Mouse (Mus musculus): ENCODE results near the gene Mpp3. TPM values are rescaled to one million over a fixed set of nuclear protein-coding genes. Genes with fewer than 3 reads are reported as not detected.
A peak's percentile ranks its signal among the peaks of the same experiment; 100 is the strongest.

Mpp3 gene
- polyA plus RNA-seq, 1 experiment from 2014 or later: 0.66 TPM

DNA sequence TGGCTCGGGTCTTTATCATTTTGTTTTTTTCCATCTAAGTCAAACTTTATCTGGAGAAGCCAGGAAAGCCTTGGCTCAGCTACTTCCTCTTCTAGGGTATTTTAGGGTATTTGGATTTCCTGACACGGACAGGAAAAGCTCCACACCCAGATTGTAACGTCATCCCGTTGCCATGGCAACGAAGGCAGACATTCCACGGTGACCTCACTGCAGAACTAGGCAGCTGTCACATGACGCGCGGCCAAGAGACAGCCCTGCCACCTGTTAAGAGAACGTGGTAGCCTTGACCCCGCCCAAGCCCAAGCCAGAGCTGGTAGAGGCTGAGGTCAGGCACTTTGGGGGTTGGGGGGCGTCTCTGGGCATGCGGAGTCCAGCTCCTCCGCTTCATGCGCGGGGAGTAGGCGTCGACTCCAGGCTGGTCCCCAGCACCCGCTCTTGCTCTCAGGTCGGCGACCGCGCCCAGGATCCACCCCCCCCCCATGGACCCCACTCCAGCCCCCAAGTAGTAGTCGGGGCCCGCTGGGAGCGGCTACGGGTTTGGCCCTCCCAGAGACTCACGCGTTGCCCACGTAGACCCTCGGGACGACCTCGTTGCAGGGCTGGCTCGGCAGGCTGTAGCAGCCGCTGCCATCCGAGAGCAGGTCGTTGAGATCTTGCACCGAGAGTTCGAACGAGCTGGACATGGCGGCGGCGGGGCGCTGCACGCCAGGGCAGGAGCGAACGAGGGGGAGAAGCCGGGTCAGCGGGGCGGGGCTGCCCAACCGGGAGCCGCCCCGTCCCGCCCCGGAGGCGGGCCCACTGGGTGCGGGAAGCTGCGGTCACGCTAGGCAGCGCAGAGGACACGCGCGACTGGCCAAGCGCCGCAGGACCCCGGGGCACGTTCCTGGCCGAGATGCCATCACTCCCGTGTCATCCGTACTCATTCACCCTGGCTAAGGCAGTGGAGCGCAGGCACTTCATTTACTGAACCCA is 43.9 kb downstream of the Mpp3 start, which contains the start of gene Cfap97d1:
Gene Cfap97d1, plus strand, starts transcription at position 226 of the 972 bp plus-strand sequence.
- Histone ChIP-seq H3K27me3 (replicated peaks) (peaks cover 54% of the 10 kb centered on the region), H3K9me3 (replicated peaks) (no peaks in the 10 kb centered on the region), H3K4me3 (peak within 1 kb of the TSS; percentile 65), H3K4me1 (peaks cover 43% of the 10 kb centered on the region), H3K36me3 (peaks cover 12% of the 10 kb centered on the region; the same call in 1 of the 2 replicates), H3K4me2 (peak within 1 kb of the TSS; percentile 98), H3K9ac (peak within 1 kb of the TSS; percentile 75), H3K27ac (peak within 1 kb of the TSS; percentile 74)
- WGBS (ENCODE audit: insufficient replicate concordance): 1% methylated on average over 71 of the region's 71 CpGs
- ATAC-seq: peak; percentile 76

- peak overlapping the region; percentile 59 for H3K27ac ChIP-seq
- H3K4me1 ChIP-seq: peaks cover 43% of the 10 kb centered on the region
- WGBS (ENCODE audit: insufficient replicate concordance): 36% methylated on average over 10 of the region's 10 CpGs
- peak overlapping the region; percentile 98 for H3K4me2 ChIP-seq
- H3K9me3 ChIP-seq (replicated peaks): no peaks in the 10 kb centered on the region
- no peak overlapping the region for H3K9ac ChIP-seq
- peaks cover 12% of the 10 kb centered on the region; the same call in 1 of the 2 replicates for H3K36me3 ChIP-seq
- H3K27me3 ChIP-seq (replicated peaks): peaks cover 49% of the 10 kb centered on the region
- peak overlapping the region; percentile 65 for H3K4me3 ChIP-seq
- no peak for ATAC-seq
Measured at GRCm38 (mm10) chr11:101983431-101983921, 44.8 kb downstream of the Mpp3 start.

DNA sequence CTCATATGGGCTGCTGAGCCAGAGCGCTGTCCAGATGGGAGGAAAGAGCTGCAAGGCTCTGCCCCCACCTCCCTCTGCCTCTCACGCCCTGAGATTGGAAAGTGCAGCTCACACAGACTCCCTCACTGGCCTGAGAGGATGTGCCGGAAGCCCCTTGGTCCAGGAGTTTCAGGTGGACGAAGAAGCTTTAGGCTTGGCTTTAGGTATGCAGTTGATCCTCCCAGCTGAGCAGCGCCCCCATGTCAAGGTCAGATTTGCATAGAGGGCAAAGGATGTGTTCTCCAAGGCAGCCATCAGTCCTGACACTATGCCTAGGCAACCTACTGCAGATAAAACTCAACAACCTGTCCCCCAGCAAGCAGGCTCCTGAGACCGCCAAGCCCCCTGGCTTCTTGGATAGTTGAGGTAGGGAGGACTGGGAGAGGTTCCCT is 45.3 kb downstream of the Mpp3 start:
- 28% methylated on average over 6 of the region's 6 CpGs for WGBS (ENCODE audit: insufficient replicate concordance)
- Histone ChIP-seq H3K4me3 (peak overlapping the region; percentile 65), H3K9ac (no peak overlapping the region), H3K4me1 (peaks cover 43% of the 10 kb centered on the region), H3K27ac (peak overlapping the region; percentile 59; the same call in 1 of the 2 replicates), H3K36me3 (peaks cover 12% of the 10 kb centered on the region; the same call in 1 of the 2 replicates), H3K27me3 (replicated peaks) (peaks cover 45% of the 10 kb centered on the region), H3K9me3 (replicated peaks) (no peaks in the 10 kb centered on the region), H3K4me2 (peak overlapping the region; percentile 98)
- no peak for ATAC-seq

DNA sequence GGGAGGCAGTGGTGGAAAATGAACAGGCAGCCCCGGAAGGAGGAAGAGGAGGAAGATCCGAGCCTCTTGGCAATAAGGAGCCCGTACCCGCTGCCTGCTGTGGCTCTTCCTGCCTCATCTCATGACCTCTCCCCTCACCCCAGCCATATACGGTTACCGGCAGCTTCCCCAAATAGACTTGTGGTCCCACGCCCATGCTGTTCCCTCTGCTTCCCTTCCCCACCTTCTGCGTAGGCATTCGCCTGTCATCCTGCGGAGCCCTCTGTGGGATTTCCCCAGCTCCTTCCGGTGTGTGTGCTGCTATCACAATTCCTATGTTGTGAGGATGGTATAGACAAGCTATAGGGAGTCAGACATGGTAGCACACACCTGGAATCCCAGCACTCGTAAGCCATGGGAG is 46.4 kb downstream of the Mpp3 start:
- Histone ChIP-seq H3K27ac (no peak overlapping the region), H3K4me2 (no peak overlapping the region), H3K4me3 (no peak overlapping the region), H3K9me3 (replicated peaks) (no peaks in the 10 kb centered on the region), H3K4me1 (peaks cover 43% of the 10 kb centered on the region), H3K27me3 (replicated peaks) (peaks cover 33% of the 10 kb centered on the region), H3K36me3 (peaks cover 12% of the 10 kb centered on the region; the same call in 1 of the 2 replicates), H3K9ac (no peak overlapping the region)
- ATAC-seq: no peak
- 38% methylated on average over 12 of the region's 12 CpGs for WGBS (ENCODE audit: insufficient replicate concordance)

- Histone ChIP-seq H3K27ac (no peak overlapping the region), H3K9me3 (replicated peaks) (no peaks in the 10 kb centered on the region), H3K4me1 (peaks cover 36% of the 10 kb centered on the region), H3K4me3 (no peak overlapping the region), H3K9ac (no peak overlapping the region), H3K27me3 (replicated peaks) (peaks cover 26% of the 10 kb centered on the region), H3K4me2 (no peak overlapping the region), H3K36me3 (peaks cover 12% of the 10 kb centered on the region; the same call in 1 of the 2 replicates)
- WGBS (ENCODE audit: insufficient replicate concordance): 79% methylated on average over 9 of the region's 9 CpGs
- no peak for ATAC-seq
Measured at GRCm38 (mm10) chr11:101980603-101981157, 47.6 kb downstream of the Mpp3 start.

GRCm38 (mm10) chr11:101979140-101979539 is 49.1 kb downstream of the Mpp3 start:
- no peak overlapping the region for H3K9ac ChIP-seq
- H3K27me3 ChIP-seq (replicated peaks): peaks cover 15% of the 10 kb centered on the region
- peaks cover 25% of the 10 kb centered on the region for H3K4me1 ChIP-seq
- no peaks in the 10 kb centered on the region for H3K9me3 ChIP-seq (replicated peaks)
- no peak overlapping the region for H3K4me3 ChIP-seq
- H3K27ac ChIP-seq: no peak overlapping the region
- 76% methylated on average over 5 of the region's 5 CpGs for WGBS (ENCODE audit: insufficient replicate concordance)
- H3K36me3 ChIP-seq: peaks cover 12% of the 10 kb centered on the region; the same call in 1 of the 2 replicates
- no peak for ATAC-seq
- H3K4me2 ChIP-seq: no peak overlapping the region

GRCm38 (mm10) chr11:101976949-101977348 is 51.3 kb downstream of the Mpp3 start:
- no peaks in the 10 kb centered on the region for H3K27me3 ChIP-seq (replicated peaks)
- 0 out of 2 replicates have a peak, but pooled peaks cover 5% of the 10 kb centered on the region for H3K4me1 ChIP-seq
- H3K27ac ChIP-seq: no peak overlapping the region
- H3K36me3 ChIP-seq: peaks cover 12% of the 10 kb centered on the region; the same call in 1 of the 2 replicates
- H3K4me3 ChIP-seq: no peak overlapping the region
- no peak overlapping the region for H3K4me2 ChIP-seq
- H3K9ac ChIP-seq: no peak overlapping the region
- no peaks in the 10 kb centered on the region for H3K9me3 ChIP-seq (replicated peaks)
- WGBS (ENCODE audit: insufficient replicate concordance): 81% methylated on average over 7 of the region's 7 CpGs
- ATAC-seq: no peak

DNA sequence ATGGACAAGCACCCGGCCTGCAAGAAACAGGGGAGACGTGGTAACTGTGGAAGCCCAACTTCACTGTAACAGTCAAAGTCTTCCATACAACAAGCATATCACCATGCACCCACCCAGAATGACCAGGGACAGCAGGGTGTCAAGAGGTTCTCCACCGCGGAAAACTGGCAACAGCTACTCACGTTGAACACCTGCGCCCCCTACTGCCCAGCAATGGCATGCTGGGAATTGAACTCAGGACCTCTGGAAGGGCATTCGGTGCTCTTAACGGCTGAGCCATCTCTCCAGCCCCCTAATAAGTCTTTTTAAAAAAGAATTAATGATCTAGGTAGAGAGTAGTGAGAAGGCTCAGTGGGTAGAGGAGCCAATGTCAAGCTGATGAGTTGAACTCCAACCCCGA is 53.3 kb downstream of the Mpp3 start:
- Histone ChIP-seq H3K36me3 (peaks cover 5% of the 10 kb centered on the region; the same call in 1 of the 2 replicates), H3K9ac (no peak overlapping the region), H3K9me3 (replicated peaks) (no peaks in the 10 kb centered on the region), H3K27ac (no peak overlapping the region), H3K27me3 (replicated peaks) (no peaks in the 10 kb centered on the region), H3K4me1 (no peaks in the 10 kb centered on the region), H3K4me2 (no peak overlapping the region), H3K4me3 (no peak overlapping the region)
- WGBS (ENCODE audit: insufficient replicate concordance): 53% methylated on average over 9 of the region's 9 CpGs
- no peak for ATAC-seq

DNA sequence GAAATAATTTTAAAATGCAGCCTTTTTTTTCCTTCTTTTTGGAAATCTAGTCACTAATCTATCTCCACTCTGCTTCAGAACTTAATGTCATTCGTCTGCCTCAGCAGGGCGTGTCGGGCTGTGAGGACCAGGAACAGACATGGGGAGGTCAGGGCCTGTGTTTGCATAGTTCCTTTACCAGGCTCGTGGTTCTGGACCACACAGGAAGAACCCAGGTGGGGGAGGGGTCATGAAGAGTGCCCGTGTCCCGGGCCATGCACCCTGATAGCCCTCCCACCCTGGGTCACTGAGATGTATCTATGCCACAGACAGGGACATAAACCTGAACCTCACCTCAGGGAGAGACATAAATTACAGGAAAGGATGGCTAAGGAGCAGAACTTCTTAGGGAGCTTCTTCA is 54.1 kb downstream of the Mpp3 start:
- Histone ChIP-seq H3K36me3 (no peaks in the 10 kb centered on the region), H3K4me1 (no peaks in the 10 kb centered on the region), H3K4me2 (no peak overlapping the region), H3K4me3 (no peak overlapping the region), H3K27ac (no peak overlapping the region), H3K27me3 (replicated peaks) (no peaks in the 10 kb centered on the region), H3K9ac (no peak overlapping the region), H3K9me3 (replicated peaks) (no peaks in the 10 kb centered on the region)
- no peak for ATAC-seq
- 53% methylated on average over 6 of the region's 6 CpGs for WGBS (ENCODE audit: insufficient replicate concordance)

DNA sequence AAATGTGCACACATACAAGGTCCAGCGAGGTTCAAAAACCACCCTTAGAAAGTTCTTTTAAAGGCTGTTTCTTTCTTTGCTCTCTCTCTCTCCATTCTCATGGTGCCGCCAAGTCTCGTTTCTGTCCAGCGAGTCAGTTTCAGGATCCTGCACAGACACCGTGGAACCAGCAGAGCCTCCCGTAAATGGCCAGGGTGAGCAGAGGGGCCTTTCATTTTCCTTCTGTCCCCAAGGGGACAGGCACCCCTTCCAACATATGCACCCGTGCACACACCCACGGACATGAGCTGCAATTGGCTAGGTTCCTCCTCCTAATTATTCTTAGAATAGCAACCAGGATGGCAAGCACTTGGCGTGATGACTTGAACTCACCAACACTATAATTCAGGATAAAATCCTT is 54.8 kb downstream of the Mpp3 start:
- H3K4me1 ChIP-seq: no peaks in the 10 kb centered on the region
- H3K9me3 ChIP-seq (replicated peaks): no peaks in the 10 kb centered on the region
- H3K27me3 ChIP-seq (replicated peaks): peaks cover 3% of the 10 kb centered on the region; the same call in 1 of the 2 replicates
- H3K4me2 ChIP-seq: no peak overlapping the region
- ATAC-seq: no peak
- 74% methylated on average over 9 of the region's 9 CpGs for WGBS (ENCODE audit: insufficient replicate concordance)
- no peak overlapping the region for H3K27ac ChIP-seq
- H3K9ac ChIP-seq: no peak overlapping the region
- H3K4me3 ChIP-seq: no peak overlapping the region
- no peaks in the 10 kb centered on the region for H3K36me3 ChIP-seq

DNA sequence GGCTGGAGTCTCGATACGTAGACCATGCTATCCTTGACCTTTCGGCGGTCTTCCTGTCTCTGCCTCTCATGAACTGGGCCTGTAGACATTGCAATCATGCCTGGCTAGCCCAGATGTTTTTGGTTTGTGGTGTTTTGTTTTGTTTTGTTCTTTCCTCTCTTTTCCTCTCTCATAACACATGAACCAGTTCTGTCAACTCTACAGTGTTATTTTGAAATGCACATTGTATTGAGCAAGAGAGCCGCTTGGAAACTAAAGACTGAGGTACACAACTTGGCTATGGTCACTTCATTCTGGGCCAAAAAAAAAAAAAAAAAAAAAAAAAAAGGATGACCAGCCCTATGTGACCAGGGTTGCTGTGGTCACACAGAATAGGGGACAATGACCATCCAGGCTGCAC is 55.6 kb downstream of the Mpp3 start:
- WGBS (ENCODE audit: insufficient replicate concordance): 81% methylated on average over 5 of the region's 5 CpGs
- ATAC-seq: no peak
- no peaks in the 10 kb centered on the region for H3K36me3 ChIP-seq

GRCm38 (mm10) chr11:101972097-101972496 is 56.2 kb downstream of the Mpp3 start:
- Histone ChIP-seq H3K27ac (no peak overlapping the region), H3K4me2 (no peak overlapping the region), H3K36me3 (no peaks in the 10 kb centered on the region), H3K9ac (no peak overlapping the region), H3K9me3 (replicated peaks) (no peaks in the 10 kb centered on the region), H3K4me3 (no peak overlapping the region), H3K27me3 (replicated peaks) (peaks cover 17% of the 10 kb centered on the region), H3K4me1 (no peaks in the 10 kb centered on the region)
- WGBS (ENCODE audit: insufficient replicate concordance): 51% methylated on average over 3 of the region's 3 CpGs
- ATAC-seq: no peak

More for the DNA sequence above, 55.6 kb downstream of the Mpp3 start:
- Histone ChIP-seq H3K9me3 (replicated peaks) (no peaks in the 10 kb centered on the region), H3K27ac (no peak overlapping the region), H3K27me3 (replicated peaks) (peaks cover 11% of the 10 kb centered on the region), H3K4me1 (no peaks in the 10 kb centered on the region), H3K9ac (no peak overlapping the region), H3K4me3 (no peak overlapping the region), H3K4me2 (no peak overlapping the region)
